Mouse (Mus musculus) thymus, postnatal 0 days (tissue): ENCODE results near the gene Sergef. TPM values are rescaled to one million over a fixed set of nuclear protein-coding genes. Genes with fewer than 3 reads are reported as not detected.

Source experiments
- polyA plus RNA-seq: library from polyadenylated mRNA; unstranded; fragments of >200 nt; fragmentation: Nextera tagmentation; extraction: Ambion mirVana; gene quantifications from 2 replicates; pipeline ENCODE4 v1.2.1, GENCODE M21; 2015

The Sergef gene
- polyA plus RNA-seq, 1 experiment from 2014 or later, result 11.1 TPM

Other genes starting within 250 kb of the Sergef start
- gene Kcnc1, start 243.3 kb downstream of the Sergef start, polyA plus RNA-seq, result 0.09 and 0.27 TPM in 2 replicates
- 3.5 and 4.2 TPM in 2 replicates for gene Tph1, start 32.7 kb upstream of the Sergef start, polyA plus RNA-seq
- 27.1 and 30.4 TPM in 2 replicates for gene Saal1, start 70.9 kb upstream of the Sergef start, polyA plus RNA-seq
- 15.1 and 17.9 TPM in 2 replicates for gene Saa3, start 75.9 kb upstream of the Sergef start, polyA plus RNA-seq
- gene Saa4, start 92.8 kb upstream of the Sergef start, polyA plus RNA-seq, result 0.08 and 0.18 TPM in 2 replicates
- gene Saa1, start 103.2 kb upstream of the Sergef start, polyA plus RNA-seq, result 6.2 and 6.3 TPM in 2 replicates
- gene Saa2, start 112.0 kb upstream of the Sergef start, polyA plus RNA-seq, result 2.7 and 2.8 TPM in 2 replicates
- 15.1 and 16.8 TPM in 2 replicates for gene Hps5, start 156.3 kb upstream of the Sergef start, polyA plus RNA-seq
- 54.3 and 56.6 TPM in 2 replicates for gene Gtf2h1, start 156.3 kb upstream of the Sergef start, polyA plus RNA-seq
- gene Ldha, start 201.7 kb upstream of the Sergef start, polyA plus RNA-seq, result 1,216 and 1,339 TPM in 2 replicates
- gene Ldhc, start 221.4 kb upstream of the Sergef start, polyA plus RNA-seq, result not detected in 2 replicates